Mouse (Mus musculus) cerebellum, adult 8-10 months (tissue): ENCODE results near the gene Mucl3.

Experiments used
- DNase-seq: peaks from one replicate; pipeline ENCODE4 v3.0.0; 2022

Mucl3 gene

GRCm38 (mm10) chr17:35633992-35634391, 9.5 kb downstream of the Mucl3 start:
- DNase-seq: no peak

- no peak for DNase-seq
These were observed 17.0 kb downstream of the Mucl3 start, which contains the start of gene Gm9573 for GRCm38 (mm10) chr17:35626537-35626936. Gene Gm9573 (minus strand): TSS chr17:35626637.

- DNase-seq: no peak
These were observed 26.4 kb downstream of the Mucl3 start for GRCm38 (mm10) chr17:35617127-35617526.

GRCm38 (mm10) chr17:35601736-35602354, 41.6 kb downstream of the Mucl3 start:
- no peak for DNase-seq

DNA sequence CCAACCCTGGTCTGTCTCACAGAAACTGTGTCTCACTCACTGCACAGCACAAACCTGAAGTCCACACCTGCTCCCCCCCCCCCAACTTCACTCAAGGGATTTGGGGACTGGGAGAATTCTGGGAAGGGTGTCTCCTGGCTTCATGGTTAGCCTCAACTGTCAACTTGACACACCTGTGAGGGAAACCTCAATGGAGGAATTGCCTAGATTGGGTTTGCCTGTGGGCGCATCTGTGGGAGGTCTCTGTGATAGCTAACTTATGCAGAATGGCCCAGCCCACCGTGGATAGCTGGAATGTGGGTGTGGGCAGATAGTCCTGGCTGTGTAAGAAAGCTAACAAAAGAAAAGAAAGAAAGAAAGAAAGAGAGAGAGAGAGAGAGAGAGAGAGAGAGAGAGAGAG, 42.2 kb downstream of the Mucl3 start, which contains the start of gene Sfta2:
Gene Sfta2 (plus strand): TSS at position 301 of the 400 bp plus-strand sequence.
- DNase-seq: no peak

- no peak for DNase-seq
These were observed 46.1 kb downstream of the Mucl3 start for GRCm38 (mm10) chr17:35597399-35597798.

GRCm38 (mm10) chr17:35594456-35594855, 49.0 kb downstream of the Mucl3 start:
- DNase-seq: no peak

- DNase-seq: no peak
These were observed 49.7 kb downstream of the Mucl3 start for GRCm38 (mm10) chr17:35593786-35594185.

DNA sequence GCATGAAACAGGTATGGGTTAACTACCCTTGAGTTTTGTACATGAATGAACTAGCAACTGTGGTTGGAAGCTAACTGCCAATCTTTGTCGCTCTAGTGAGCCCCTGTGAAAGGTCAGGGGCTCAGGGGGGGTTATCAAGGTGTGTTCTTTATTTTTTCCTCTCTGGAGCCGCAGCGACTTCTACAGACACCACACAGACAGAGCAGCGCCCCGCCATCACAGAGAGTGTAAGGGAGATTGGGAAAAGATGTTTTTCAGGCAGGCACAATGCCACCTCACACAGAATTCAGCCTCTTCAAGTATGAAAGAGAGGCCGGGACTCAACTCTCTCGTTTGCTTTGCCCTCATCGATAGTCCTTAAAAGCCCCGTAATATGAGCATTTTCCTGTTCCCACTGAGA, 51.4 kb downstream of the Mucl3 start:
- DNase-seq: no peak

DNA sequence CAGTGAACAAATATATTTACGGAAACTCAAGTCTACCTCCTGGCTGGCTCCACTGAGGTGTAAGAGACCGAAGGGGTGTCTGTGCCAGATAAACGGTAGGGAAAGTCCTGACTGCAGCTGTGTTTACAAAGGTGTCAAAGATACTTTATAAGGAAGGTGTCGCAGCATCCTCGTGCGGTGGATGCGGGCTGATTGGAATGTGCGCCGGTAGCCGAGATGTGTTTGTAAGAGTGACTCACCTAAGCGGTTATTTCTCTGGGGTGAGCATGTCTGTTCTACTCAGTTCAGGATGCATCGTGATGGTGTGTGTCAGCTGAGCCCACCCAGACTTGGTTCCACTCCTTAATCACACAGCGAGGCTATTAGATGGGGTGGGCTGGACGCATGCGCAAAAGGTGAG, 51.8 kb downstream of the Mucl3 start:
- DNase-seq: no peak

- no peak for DNase-seq
These were observed 52.3 kb downstream of the Mucl3 start for GRCm38 (mm10) chr17:35591219-35591578.

DNA sequence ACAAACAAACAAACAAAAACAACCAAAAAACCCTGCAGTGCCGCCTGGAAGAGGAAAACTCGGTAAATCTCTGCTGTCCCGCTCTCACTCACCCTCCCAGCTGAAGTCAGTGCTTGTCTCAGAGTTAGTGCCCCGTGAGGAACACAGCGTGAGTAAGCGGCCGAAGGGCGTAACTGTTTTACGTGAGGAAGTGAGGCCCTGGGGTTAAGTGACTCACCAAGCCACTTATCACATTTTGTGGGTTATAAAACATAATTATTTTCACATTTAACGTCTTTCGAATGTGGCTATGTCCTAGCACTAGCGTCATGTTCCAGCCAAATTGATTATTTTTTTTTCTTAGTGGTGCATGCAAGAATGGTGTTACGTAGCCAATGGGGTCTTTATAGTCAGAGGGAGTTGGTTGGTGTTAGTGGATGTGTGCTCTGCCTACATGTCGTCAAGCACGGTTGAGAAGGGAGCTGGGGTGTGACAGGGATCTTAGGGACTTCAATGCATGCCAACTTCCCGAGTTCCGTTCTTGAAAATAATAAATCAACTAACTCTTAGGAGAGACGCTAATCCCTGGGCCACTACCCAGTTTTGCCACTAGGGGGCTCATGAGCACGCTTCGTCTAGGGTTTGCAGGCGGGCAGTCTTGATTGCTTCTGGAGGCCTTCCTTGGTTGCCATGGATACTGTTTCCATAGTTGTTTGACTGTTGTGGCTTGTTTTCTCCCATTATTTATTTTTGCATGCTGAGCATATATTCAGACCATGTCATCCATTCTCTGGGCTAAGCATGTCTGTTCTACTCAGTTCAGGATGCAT, 52.9 kb downstream of the Mucl3 start:
- DNase-seq: peak; percentile 59

DNA sequence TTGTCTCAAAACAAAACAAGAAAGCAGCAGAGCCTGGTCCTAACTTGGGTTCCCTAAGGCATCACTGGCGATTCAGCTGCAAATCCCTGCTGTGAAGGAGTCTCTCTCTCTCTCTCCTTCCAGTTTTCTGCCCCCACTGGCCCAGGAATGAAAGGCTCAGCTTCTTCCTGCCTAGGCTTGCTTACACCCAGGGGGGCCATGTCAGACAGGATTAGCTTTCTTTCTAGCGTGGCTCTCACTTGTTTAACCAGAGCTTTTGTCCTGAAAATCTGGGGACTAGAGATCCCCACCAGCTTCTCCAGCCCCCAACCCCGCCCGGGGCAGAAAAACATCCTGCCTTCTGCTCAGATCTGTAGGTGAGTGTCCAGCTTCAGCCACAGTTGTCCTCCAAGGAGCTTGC, 55.1 kb downstream of the Mucl3 start:
- no peak for DNase-seq

DNA sequence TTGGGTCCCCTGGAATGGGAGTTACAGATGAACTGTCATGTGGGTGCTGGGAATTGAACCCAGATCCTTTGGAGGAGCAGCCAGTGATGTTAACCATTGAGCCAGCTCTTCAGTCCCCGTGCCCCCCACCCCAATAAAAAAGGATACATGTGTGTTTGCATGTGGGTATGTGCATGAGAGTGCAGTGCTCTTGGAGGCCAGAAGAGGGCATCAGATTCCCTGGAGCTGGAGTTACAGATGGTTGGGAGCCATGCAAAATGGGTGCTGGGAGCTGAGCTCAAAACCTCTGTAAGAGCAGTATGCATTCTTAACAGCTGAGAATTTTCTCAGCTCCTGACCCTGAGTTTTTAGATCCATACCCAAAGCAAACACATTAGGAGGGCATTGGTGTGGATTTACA, 56.2 kb downstream of the Mucl3 start:
- DNase-seq: no peak
